Mouse (Mus musculus): ENCODE measurements around the gene Fbxo41. TPM values are rescaled to one million over a fixed set of nuclear protein-coding genes. Genes with fewer than 3 reads are reported as not detected.
"Not testable (repeated sequence)": the region's sequence is repeated elsewhere in the genome, so short reads cannot be mapped to it uniquely, and the experiment has no call there.

The Fbxo41 gene
- polyA plus RNA-seq, 1 experiment from 2014 or later: 0.64 TPM

DNA sequence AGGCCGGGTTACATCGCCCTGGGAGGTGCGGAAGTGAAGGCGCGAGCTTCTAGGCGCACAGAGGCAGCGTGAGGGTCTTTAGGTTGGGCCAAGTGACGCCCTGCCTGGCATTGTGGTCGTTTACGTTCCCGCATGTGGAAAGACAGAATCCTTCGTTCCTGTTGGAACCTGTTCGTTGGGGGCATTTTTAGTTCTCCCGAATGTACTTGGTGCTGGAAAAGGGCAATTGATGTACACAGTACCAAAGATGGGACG is 50.5 kb downstream of the Fbxo41 start:
- peaks cover 57% of the 10 kb centered on the region for H3K4me1 ChIP-seq

DNA sequence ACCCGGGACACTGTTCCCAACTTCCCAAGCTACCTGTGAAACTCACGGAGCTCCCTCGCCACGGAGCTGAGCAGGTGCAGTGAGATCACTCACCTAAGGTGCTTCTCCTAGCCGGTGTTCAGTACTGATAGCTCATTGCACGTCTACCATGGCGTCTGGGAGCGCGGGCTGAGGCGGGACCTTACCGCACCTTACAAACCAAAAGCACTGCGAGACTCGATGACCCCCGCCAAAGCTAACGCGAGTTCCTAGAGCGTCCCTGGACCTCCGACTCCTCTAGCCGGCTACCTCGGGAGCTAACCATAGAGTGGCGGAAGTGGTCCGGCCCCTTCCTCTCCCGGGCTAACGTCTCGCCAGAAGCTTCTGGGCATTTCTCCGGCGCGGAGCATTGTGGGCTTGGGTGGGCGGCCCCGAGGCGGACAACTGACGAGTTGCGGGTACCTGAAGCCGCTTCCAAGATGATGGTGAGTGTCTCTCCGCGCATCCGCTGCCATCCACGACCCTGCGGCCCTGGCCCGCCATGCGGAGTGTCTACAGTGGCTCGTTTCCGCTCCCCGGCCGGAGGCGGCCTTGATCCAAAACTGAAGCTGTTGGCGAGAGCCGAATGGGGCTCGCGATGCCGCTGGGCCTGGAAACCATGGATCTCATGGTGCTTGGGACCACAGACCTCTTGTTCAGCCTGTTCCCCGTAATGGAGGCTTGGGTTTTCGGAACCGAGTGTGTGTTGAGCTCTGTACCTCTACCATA is 51.0 kb downstream of the Fbxo41 start, which contains the start of gene Pradc1:
TSS of gene Pradc1 (minus strand) at position 307 of the 747 bp plus-strand sequence.
- no peaks in the 10 kb centered on the region for H3K9me3 ChIP-seq
- H3K27ac ChIP-seq: peak within 1 kb of the TSS; percentile 95
- DNase-seq (ENCODE audit: extremely low spot score, low spot score): peak; percentile 99
- H3K27me3 ChIP-seq (ENCODE audit: poor library complexity, severe bottlenecking): no peaks in the 10 kb centered on the region
- WGBS: under 1% methylated on average over 54 of the region's 54 CpGs
- peaks cover 52% of the 10 kb centered on the region for H3K4me1 ChIP-seq
- H3K36me3 ChIP-seq (replicated peaks): peaks cover 40% of the 10 kb centered on the region
- peak within 1 kb of the TSS; percentile 70 for H3K4me3 ChIP-seq

More for the DNA sequence above, 50.5 kb downstream of the Fbxo41 start:
- Histone ChIP-seq H3K27ac (peak overlapping the region; percentile 95), H3K4me3 (peak overlapping the region; percentile 70), H3K36me3 (replicated peaks) (peaks cover 38% of the 10 kb centered on the region), H3K9me3 (no peaks in the 10 kb centered on the region), H3K27me3 (ENCODE audit: poor library complexity, severe bottlenecking) (no peaks in the 10 kb centered on the region)
- no peak for DNase-seq (ENCODE audit: extremely low spot score, low spot score)
- 0% methylated on average over 15 of the region's 15 CpGs for WGBS

DNA sequence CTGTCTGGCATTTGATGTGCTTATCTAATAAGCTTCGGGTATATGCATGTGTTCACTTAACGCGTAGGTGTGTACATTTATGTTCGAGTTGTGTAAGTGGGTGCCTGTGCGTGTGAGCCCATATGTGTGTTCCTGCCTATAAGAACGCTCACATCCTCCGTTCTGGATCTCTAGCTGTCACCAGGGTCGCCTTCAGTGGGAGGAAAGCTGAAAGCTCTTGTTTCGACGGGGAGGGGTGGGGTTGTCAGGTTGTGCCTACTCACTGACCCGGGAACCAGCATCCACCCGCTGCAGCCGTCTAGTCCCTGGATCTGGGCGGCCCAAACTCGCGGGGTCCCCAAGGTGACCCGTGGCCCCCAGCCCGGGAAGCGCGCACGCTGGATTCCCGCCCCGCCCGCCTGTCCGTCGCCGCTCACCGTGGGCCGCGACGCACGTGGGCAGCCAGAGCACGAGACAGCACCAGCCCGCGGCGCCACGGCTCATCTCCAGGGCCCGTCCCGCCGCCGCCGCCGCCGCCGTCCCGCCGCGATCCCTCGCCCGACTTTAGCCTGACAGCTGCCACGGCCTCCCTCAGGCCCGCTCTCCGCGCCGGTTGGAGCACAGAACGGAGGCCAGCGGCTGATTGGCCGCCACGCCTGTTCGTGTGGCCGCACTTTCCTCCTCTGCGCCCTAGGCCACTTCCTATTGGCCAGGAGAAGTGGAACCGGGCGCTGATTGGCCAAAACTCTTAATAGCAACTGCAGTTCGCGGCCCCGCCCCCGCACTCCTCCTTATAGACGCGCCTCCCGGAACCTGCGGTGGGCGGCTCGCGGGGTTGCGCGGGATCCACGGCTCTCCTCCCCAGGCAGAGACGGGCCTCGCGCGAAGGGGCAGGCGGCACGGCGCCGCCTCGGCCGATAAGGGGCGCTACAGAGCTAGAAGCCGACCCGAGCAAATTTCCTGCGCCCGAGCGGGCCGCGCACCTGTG is 51.8 kb downstream of the Fbxo41 start, which contains the start of gene Cct7:
TSS of gene Cct7 (plus strand) at position 818 of the 967 bp plus-strand sequence.
- H3K9me3 ChIP-seq: no peaks in the 10 kb centered on the region
- peaks cover 41% of the 10 kb centered on the region for H3K36me3 ChIP-seq (replicated peaks)
- peak within 1 kb of the TSS; percentile 95 for H3K27ac ChIP-seq
- H3K27me3 ChIP-seq (ENCODE audit: poor library complexity, severe bottlenecking): no peaks in the 10 kb centered on the region
- WGBS: 3% methylated on average over 96 of the region's 96 CpGs
- peaks cover 43% of the 10 kb centered on the region for H3K4me1 ChIP-seq
- peak; percentile 98 for DNase-seq (ENCODE audit: extremely low spot score, low spot score)
- peak within 1 kb of the TSS; percentile 70 for H3K4me3 ChIP-seq

DNA sequence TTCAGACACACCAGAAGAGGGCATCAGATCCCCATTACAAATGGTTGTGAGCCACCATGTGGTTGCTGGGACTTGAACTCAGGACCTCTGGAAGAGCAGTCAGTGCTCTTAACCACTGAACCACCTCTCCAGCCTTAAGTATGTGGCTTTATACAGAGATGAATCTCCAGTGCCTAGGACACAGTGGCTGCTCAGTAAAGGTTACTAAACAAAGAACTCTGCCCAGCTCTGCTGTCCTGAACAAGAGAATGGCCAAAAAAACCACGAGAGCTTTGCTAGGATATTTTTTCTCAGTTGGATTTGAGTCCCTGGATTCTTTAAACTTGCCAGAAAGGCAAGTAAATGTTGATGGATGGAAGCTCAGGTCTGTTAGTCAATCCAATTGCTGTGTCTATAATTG is 52.7 kb downstream of the Fbxo41 start:
- DNase-seq (ENCODE audit: extremely low spot score, low spot score); H3K9me3 ChIP-seq; H3K27me3 ChIP-seq (ENCODE audit: poor library complexity, severe bottlenecking): not testable (repeated sequence)
- H3K36me3 ChIP-seq (replicated peaks): peaks cover 43% of the 10 kb centered on the region
- WGBS: 66% methylated on average over 1 of the region's 1 CpGs
- H3K4me1 ChIP-seq: peaks cover 36% of the 10 kb centered on the region
- H3K27ac ChIP-seq: 0 out of 2 replicates have a peak overlapping the region, but pooled peaks have one; percentile 95
- peak overlapping the region; percentile 70; the same call in 1 of the 2 replicates for H3K4me3 ChIP-seq

DNA sequence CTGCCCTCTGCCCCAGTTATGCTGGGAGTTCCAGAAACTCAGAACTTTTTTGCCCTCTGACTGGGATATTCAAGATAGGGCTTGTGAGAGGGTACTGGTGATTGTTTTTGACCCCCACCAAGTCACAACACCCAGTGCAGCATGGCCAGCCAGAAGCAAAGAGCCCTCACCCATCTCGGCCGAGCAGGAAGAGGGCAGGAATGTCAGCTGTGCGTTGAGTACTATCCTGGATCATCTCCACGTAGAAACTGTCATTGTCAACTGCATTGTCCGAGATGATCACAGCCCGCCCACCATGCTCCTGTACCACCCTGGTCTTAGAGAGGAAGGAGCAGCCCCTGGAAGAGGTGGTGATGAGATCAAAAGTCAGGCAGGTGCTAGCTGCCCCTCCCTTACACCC is 55.4 kb downstream of the Fbxo41 start:
- H3K4me1 ChIP-seq: peaks cover 10% of the 10 kb centered on the region
- H3K27ac ChIP-seq: no peak overlapping the region
- H3K4me3 ChIP-seq: no peak overlapping the region
- peaks cover 56% of the 10 kb centered on the region for H3K36me3 ChIP-seq (replicated peaks)
- no peaks in the 10 kb centered on the region for H3K9me3 ChIP-seq
- 88% methylated on average over 6 of the region's 6 CpGs for WGBS
- DNase-seq (ENCODE audit: extremely low spot score, low spot score): no peak
- no peaks in the 10 kb centered on the region for H3K27me3 ChIP-seq (ENCODE audit: poor library complexity, severe bottlenecking)

DNA sequence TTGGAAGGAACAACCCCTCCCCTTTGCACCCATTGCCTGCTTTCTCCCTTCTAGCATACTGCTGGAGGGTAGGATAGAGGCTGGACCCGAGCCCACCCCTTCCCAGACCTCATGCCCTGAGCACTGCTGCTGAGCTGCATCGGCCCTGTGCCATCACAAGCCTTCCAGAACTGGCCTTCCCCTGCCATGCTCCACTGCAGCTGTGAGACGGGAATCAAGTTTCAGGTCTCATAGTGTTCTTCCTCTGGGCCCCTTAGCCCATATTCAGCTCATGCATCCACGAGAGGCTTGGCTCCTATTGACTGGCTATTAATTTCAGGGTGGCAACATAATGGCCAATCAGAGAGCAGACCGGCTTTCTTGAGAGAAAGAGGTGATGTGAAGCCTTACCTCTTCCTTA is 57.5 kb downstream of the Fbxo41 start:
- Histone ChIP-seq H3K27me3 (ENCODE audit: poor library complexity, severe bottlenecking) (no peaks in the 10 kb centered on the region), H3K27ac (no peak overlapping the region), H3K4me3 (no peak overlapping the region), H3K36me3 (replicated peaks) (peaks cover 77% of the 10 kb centered on the region), H3K9me3 (no peaks in the 10 kb centered on the region), H3K4me1 (peaks cover 3% of the 10 kb centered on the region)
- 86% methylated on average over 5 of the region's 5 CpGs for WGBS
- no peak for DNase-seq (ENCODE audit: extremely low spot score, low spot score)

DNA sequence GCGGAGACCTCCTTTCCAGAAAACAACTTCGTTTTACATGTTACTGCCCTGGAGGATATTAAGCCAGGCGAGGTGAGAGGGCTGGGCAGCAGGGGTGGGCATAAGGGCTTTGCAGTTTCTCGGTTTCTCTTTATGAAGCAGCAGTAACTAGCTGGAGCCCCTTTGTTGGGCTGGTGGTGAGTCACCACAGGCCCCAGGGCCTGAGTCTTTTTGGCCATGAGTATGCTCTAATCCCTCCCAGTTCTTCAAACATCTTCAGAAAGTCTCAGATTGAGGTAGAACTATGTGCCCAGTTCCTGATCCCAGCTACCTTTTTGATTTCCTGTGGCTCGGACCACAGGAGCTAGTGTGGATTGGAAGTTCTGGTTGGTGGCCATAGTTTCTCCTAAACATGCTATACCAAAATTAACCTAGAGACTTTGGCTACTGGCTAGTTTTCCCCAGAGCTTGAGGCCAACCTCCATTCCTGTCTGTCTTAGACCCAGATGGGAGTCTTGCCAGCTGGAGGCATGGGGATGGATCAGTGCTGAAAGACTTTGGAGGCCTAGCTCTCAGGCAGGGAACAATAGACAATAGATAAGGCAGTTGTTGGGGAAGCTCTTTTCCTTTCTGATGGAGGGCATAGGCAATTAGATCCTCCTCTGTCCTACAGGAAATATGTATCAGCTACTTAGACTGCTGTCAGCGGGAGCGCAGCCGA is 58.4 kb downstream of the Fbxo41 start:
- DNase-seq (ENCODE audit: extremely low spot score, low spot score): no peak
- no peak overlapping the region for H3K27ac ChIP-seq
- H3K36me3 ChIP-seq (replicated peaks): peaks cover 86% of the 10 kb centered on the region
- no peaks in the 10 kb centered on the region for H3K4me1 ChIP-seq
- 87% methylated on average over 8 of the region's 8 CpGs for WGBS
- H3K9me3 ChIP-seq: no peaks in the 10 kb centered on the region
- no peaks in the 10 kb centered on the region for H3K27me3 ChIP-seq (ENCODE audit: poor library complexity, severe bottlenecking)
- H3K4me3 ChIP-seq: no peak overlapping the region

DNA sequence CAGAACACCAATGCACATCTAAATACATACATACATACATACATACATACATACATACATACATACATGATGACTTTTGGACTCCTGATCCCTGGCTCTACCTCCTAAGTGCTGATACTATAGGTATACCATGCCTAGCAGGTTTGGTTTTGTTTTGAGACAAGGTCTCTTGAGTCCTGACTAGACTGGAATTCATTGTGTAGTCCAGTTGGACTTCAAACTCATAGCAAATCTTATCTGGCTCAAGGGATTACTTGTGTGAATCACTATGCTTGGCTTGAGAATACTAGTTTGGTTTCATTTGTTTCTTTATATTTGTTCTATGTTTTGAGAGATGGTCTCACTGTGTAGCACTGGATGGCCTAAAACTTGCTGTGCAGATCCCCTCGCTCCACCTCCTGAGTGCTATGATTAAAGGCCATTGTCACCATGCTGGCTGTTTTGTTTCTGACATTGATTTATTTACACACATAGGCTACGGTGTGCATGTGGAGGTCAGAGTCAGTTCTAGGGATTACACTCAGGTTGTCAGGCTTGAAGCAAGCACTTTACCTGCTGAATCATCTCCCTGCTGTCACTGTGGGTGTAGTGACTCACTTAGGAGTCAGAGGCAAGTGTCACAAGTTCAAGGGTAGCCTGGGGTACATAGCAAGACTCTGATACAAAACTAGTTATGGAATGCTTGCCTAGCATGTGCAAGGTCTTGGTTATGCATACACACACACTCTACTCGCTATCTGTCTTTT is 59.1 kb downstream of the Fbxo41 start:
- Histone ChIP-seq H3K4me3 (no peak overlapping the region), H3K36me3 (replicated peaks) (peaks cover 93% of the 10 kb centered on the region), H3K4me1 (no peaks in the 10 kb centered on the region), H3K9me3 (no peaks in the 10 kb centered on the region), H3K27ac (no peak overlapping the region), H3K27me3 (ENCODE audit: poor library complexity, severe bottlenecking) (no peaks in the 10 kb centered on the region)
- no peak for DNase-seq (ENCODE audit: extremely low spot score, low spot score)
- WGBS: 91% methylated on average over 3 of the region's 3 CpGs

DNA sequence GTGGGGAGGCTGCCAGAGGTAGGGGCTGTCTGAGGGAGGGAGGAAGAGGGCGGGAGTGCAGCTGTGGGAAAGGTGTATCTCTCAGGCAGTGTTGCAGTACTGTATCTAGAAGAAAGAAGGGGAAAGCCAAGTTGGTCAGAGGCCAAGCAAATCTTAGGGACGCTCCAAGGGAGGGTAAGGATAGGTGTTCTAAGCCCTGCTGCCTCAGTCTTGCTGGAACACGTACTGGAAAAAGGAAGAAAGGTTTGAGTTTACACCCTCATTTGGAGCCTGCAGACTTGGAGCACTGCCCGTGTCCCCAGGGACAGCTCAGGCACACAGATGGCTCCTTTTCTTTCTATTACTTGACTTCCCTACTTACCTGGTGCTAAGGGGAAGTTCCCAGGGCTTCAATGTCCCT is 61.7 kb downstream of the Fbxo41 start:
- Histone ChIP-seq H3K9me3 (no peaks in the 10 kb centered on the region), H3K27ac (no peak overlapping the region), H3K36me3 (replicated peaks) (peaks cover 84% of the 10 kb centered on the region), H3K4me1 (no peaks in the 10 kb centered on the region), H3K4me3 (no peak overlapping the region), H3K27me3 (ENCODE audit: poor library complexity, severe bottlenecking) (no peaks in the 10 kb centered on the region)
- 92% methylated on average over 4 of the region's 4 CpGs for WGBS
- no peak for DNase-seq (ENCODE audit: extremely low spot score, low spot score)

DNA sequence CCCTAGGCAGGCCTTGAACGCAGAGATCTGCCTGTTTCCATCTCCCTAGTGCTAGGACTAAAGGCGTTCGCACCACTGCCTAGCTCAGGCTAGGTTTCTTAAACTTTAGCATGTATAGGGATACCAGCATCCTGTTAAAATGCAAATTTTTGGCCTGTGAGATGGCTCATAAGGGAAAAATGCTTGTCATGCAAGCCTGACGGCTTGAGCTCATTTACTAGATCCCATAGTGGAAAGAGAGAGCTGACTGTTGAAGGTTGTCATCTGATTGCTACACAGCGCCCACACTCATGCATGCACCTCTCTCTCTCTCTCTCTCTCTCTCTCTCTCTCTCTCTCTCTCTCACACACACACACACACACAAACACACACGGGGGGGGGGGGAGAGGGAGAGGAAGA is 66.2 kb downstream of the Fbxo41 start:
- no peak for DNase-seq (ENCODE audit: extremely low spot score, low spot score)
- Histone ChIP-seq H3K27ac (no peak overlapping the region), H3K27me3 (ENCODE audit: poor library complexity, severe bottlenecking) (no peaks in the 10 kb centered on the region), H3K36me3 (replicated peaks) (peaks cover 40% of the 10 kb centered on the region), H3K4me3 (no peak overlapping the region), H3K9me3 (no peaks in the 10 kb centered on the region), H3K4me1 (peaks cover 21% of the 10 kb centered on the region)
- 93% methylated on average over 5 of the region's 6 CpGs for WGBS

DNA sequence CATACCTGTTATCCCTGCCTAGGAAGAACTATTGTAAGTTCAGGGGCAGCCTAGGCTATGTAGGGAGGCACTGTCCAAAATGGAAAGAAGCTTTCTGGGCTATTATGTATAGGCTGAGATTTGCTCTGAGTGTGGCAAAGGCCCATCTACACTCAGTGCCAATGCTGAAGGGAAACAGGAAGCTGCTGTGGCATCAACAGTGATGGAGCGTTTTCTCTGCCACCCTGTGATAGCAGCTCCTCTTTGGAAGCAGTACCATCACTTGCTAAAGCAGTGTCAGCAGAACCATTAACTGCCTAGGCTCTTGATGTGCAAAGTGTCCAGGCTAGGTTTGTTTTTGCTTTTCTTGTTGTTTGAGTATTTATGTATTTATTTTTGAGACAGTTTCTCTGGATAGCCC is 66.6 kb downstream of the Fbxo41 start:
- DNase-seq (ENCODE audit: extremely low spot score, low spot score): no peak
- 95% methylated on average over 1 of the region's 1 CpGs for WGBS

DNA sequence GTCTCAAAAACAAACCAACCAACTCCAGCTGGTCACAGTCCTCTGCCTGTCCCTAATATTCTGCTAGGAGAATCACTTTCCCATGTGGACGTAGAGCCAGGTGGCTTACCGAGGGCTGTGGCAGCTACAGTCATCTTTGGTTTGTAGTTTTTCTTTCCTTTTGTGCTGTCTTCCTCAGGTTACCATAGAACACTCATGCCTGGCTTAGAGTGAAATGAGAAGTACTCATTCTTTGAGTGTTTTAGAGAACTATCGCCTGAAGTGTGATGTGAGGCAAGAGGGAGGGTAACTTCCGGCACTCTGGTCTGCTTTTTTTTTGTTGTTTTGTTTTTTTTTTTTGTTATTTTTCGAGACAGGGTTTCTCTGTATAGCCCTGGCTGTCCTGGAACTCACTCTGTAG is 68.9 kb downstream of the Fbxo41 start:
- Histone ChIP-seq H3K4me1 (peaks cover 25% of the 10 kb centered on the region), H3K9me3 (no peaks in the 10 kb centered on the region), H3K36me3 (replicated peaks) (peaks cover 12% of the 10 kb centered on the region), H3K27me3 (ENCODE audit: poor library complexity, severe bottlenecking) (no peaks in the 10 kb centered on the region), H3K27ac (no peak overlapping the region), H3K4me3 (no peak overlapping the region)
- WGBS: 91% methylated on average over 5 of the region's 5 CpGs
- DNase-seq (ENCODE audit: extremely low spot score, low spot score): no peak

More for the DNA sequence above, 66.6 kb downstream of the Fbxo41 start:
- H3K9me3 ChIP-seq: no peaks in the 10 kb centered on the region
- peaks cover 25% of the 10 kb centered on the region for H3K4me1 ChIP-seq
- no peak overlapping the region for H3K4me3 ChIP-seq
- no peaks in the 10 kb centered on the region for H3K27me3 ChIP-seq (ENCODE audit: poor library complexity, severe bottlenecking)
- no peak overlapping the region for H3K27ac ChIP-seq
- peaks cover 36% of the 10 kb centered on the region for H3K36me3 ChIP-seq (replicated peaks)

All from forebrain, embryonic 10.5 days (tissue).